Mouse (Mus musculus): ENCODE measurements around the gene Dck. TPM values are rescaled to one million over a fixed set of nuclear protein-coding genes. Genes with fewer than 3 reads are reported as not detected.
"Not testable (repeated sequence)": the region's sequence is repeated elsewhere in the genome, so short reads cannot be mapped to it uniquely, and the experiment has no call there.

The Dck gene
- 52.1 and 56.5 TPM in 2 replicates for polyA plus RNA-seq (2016; fragmentation: Nextera tagmentation; extraction: Ambion mirVana)

- under 1% methylated on average over 51 of the region's 51 CpGs for WGBS
- H3K4me1 ChIP-seq = peaks cover 14% of the 10 kb centered on the region; the same call in 1 of the 2 replicates
Measured at GRCm38 (mm10) chr5:88764987-88765481, at the start of gene Dck. Gene Dck (plus strand): TSS chr5:88764996.

GRCm38 (mm10) chr5:88716983-88717382, 47.8 kb upstream of the Dck start:
- Histone ChIP-seq H3K36me3 (no peaks in the 10 kb centered on the region), H3K4me3 (no peak overlapping the region), H3K27ac (no peak overlapping the region), H3K9me3 (no peaks in the 10 kb centered on the region), H3K4me1 (peaks cover 11% of the 10 kb centered on the region), H3K27me3 (ENCODE audit: insufficient read depth, poor library complexity, severe bottlenecking) (no peaks in the 10 kb centered on the region)
- no peak for DNase-seq (ENCODE audit: low spot score)
- WGBS = 85% methylated on average over 2 of the region's 2 CpGs

More at GRCm38 (mm10) chr5:88764987-88765481, at the start of gene Dck:
- peak within 1 kb of the TSS; percentile 94 for H3K27ac ChIP-seq
- peaks cover 12% of the 10 kb centered on the region for H3K36me3 ChIP-seq
- peak; percentile 100 for DNase-seq (ENCODE audit: low spot score)
- no peaks in the 10 kb centered on the region for H3K9me3 ChIP-seq
- H3K27me3 ChIP-seq (ENCODE audit: insufficient read depth, poor library complexity, severe bottlenecking) = no peaks in the 10 kb centered on the region
- peak within 1 kb of the TSS; percentile 77 for H3K4me3 ChIP-seq

- no peaks in the 10 kb centered on the region for H3K36me3 ChIP-seq
- no peaks in the 10 kb centered on the region for H3K9me3 ChIP-seq
- under 1% methylated on average over 54 of the region's 54 CpGs for WGBS
- H3K27me3 ChIP-seq (ENCODE audit: insufficient read depth, poor library complexity, severe bottlenecking) = no peaks in the 10 kb centered on the region
- DNase-seq (ENCODE audit: low spot score) = peak; percentile 98
- peak within 1 kb of the TSS; percentile 95 for H3K4me3 ChIP-seq
- peaks cover 33% of the 10 kb centered on the region for H3K4me1 ChIP-seq
- peak within 1 kb of the TSS; percentile 97 for H3K27ac ChIP-seq
Measured at GRCm38 (mm10) chr5:88720116-88721002, 44.4 kb upstream of the Dck start, which contains the start of gene Mob1b. Gene Mob1b (plus strand): TSS chr5:88720855.

- no peaks in the 10 kb centered on the region for H3K27me3 ChIP-seq (ENCODE audit: insufficient read depth, poor library complexity, severe bottlenecking)
- peak overlapping the region; percentile 95 for H3K4me3 ChIP-seq
- peaks cover 4% of the 10 kb centered on the region; the same call in 1 of the 2 replicates for H3K36me3 ChIP-seq
- H3K27ac ChIP-seq = peak overlapping the region; percentile 97
- under 1% methylated on average over 36 of the region's 38 CpGs for WGBS
- H3K4me1 ChIP-seq = peaks cover 33% of the 10 kb centered on the region
- no peak for DNase-seq (ENCODE audit: low spot score)
- no peaks in the 10 kb centered on the region for H3K9me3 ChIP-seq
Measured at GRCm38 (mm10) chr5:88721003-88721475, 43.8 kb upstream of the Dck start.

- no peaks in the 10 kb centered on the region for H3K9me3 ChIP-seq
- no peaks in the 10 kb centered on the region for H3K27me3 ChIP-seq (ENCODE audit: insufficient read depth, poor library complexity, severe bottlenecking)
- H3K27ac ChIP-seq = peak overlapping the region; percentile 97
- DNase-seq (ENCODE audit: low spot score) = peak; percentile 79
- under 1% methylated on average over 31 of the region's 31 CpGs for WGBS
- H3K4me3 ChIP-seq = peak overlapping the region; percentile 95
- H3K36me3 ChIP-seq = peaks cover 6% of the 10 kb centered on the region; the same call in 1 of the 2 replicates
- H3K4me1 ChIP-seq = peaks cover 33% of the 10 kb centered on the region
Measured at GRCm38 (mm10) chr5:88721565-88722212, 43.1 kb upstream of the Dck start.

GRCm38 (mm10) chr5:88722213-88722600, 42.6 kb upstream of the Dck start:
- H3K36me3 ChIP-seq = peaks cover 6% of the 10 kb centered on the region; the same call in 1 of the 2 replicates
- H3K27ac ChIP-seq = peak overlapping the region; percentile 97
- 6% methylated on average over 4 of the region's 4 CpGs for WGBS
- no peaks in the 10 kb centered on the region for H3K27me3 ChIP-seq (ENCODE audit: insufficient read depth, poor library complexity, severe bottlenecking)
- peaks cover 33% of the 10 kb centered on the region for H3K4me1 ChIP-seq
- no peak for DNase-seq (ENCODE audit: low spot score)
- H3K4me3 ChIP-seq = peak overlapping the region; percentile 95
- no peaks in the 10 kb centered on the region for H3K9me3 ChIP-seq

GRCm38 (mm10) chr5:88724030-88724429, 40.8 kb upstream of the Dck start:
- DNase-seq (ENCODE audit: low spot score) = peak; percentile 83
- no peaks in the 10 kb centered on the region for H3K9me3 ChIP-seq
- H3K27ac ChIP-seq = peak overlapping the region; percentile 38; the same call in 1 of the 2 replicates
- no peaks in the 10 kb centered on the region for H3K27me3 ChIP-seq (ENCODE audit: insufficient read depth, poor library complexity, severe bottlenecking)
- H3K4me1 ChIP-seq = peaks cover 33% of the 10 kb centered on the region
- H3K4me3 ChIP-seq = no peak overlapping the region; the same call in 1 of the 2 replicates
- 5% methylated on average over 3 of the region's 3 CpGs for WGBS
- H3K36me3 ChIP-seq = peaks cover 6% of the 10 kb centered on the region; the same call in 1 of the 2 replicates

GRCm38 (mm10) chr5:88727593-88728144, 37.1 kb upstream of the Dck start:
- 87% methylated on average over 3 of the region's 3 CpGs for WGBS
- Histone ChIP-seq H3K27ac (no peak overlapping the region), H3K36me3 (peaks cover 6% of the 10 kb centered on the region; the same call in 1 of the 2 replicates), H3K9me3 (no peaks in the 10 kb centered on the region), H3K27me3 (ENCODE audit: insufficient read depth, poor library complexity, severe bottlenecking) (no peaks in the 10 kb centered on the region), H3K4me3 (no peak overlapping the region), H3K4me1 (peaks cover 19% of the 10 kb centered on the region)
- DNase-seq (ENCODE audit: low spot score) = no peak

- no peak for DNase-seq (ENCODE audit: low spot score)
- Histone ChIP-seq H3K4me1 (peaks cover 12% of the 10 kb centered on the region; the same call in 1 of the 2 replicates), H3K27ac (no peak overlapping the region), H3K27me3 (ENCODE audit: insufficient read depth, poor library complexity, severe bottlenecking) (no peaks in the 10 kb centered on the region), H3K9me3 (no peaks in the 10 kb centered on the region), H3K36me3 (peaks cover under 1% of the 10 kb centered on the region; the same call in 1 of the 2 replicates), H3K4me3 (no peak overlapping the region)
- 87% methylated on average over 2 of the region's 2 CpGs for WGBS
Measured at GRCm38 (mm10) chr5:88734786-88735185, 30.0 kb upstream of the Dck start.

GRCm38 (mm10) chr5:88741065-88741464, 23.7 kb upstream of the Dck start:
- H3K4me1 ChIP-seq; DNase-seq (ENCODE audit: low spot score); H3K4me3 ChIP-seq; H3K27ac ChIP-seq; H3K9me3 ChIP-seq; H3K27me3 ChIP-seq (ENCODE audit: insufficient read depth, poor library complexity, severe bottlenecking): not testable (repeated sequence)
- H3K36me3 ChIP-seq = peaks cover 26% of the 10 kb centered on the region
- WGBS = 91% methylated on average over 1 of the region's 1 CpGs

GRCm38 (mm10) chr5:88747774-88748173, 17.0 kb upstream of the Dck start:
- Histone ChIP-seq H3K27me3 (ENCODE audit: insufficient read depth, poor library complexity, severe bottlenecking) (no peaks in the 10 kb centered on the region), H3K36me3 (peaks cover 46% of the 10 kb centered on the region), H3K4me3 (no peak overlapping the region), H3K27ac (no peak overlapping the region), H3K4me1 (peaks cover 2% of the 10 kb centered on the region; the same call in 1 of the 2 replicates), H3K9me3 (no peaks in the 10 kb centered on the region)
- DNase-seq (ENCODE audit: low spot score) = no peak
- WGBS = 89% methylated on average over 1 of the region's 1 CpGs

- H3K27ac ChIP-seq = no peak overlapping the region
- peaks cover 53% of the 10 kb centered on the region for H3K36me3 ChIP-seq
- no peaks in the 10 kb centered on the region for H3K4me1 ChIP-seq
- H3K27me3 ChIP-seq (ENCODE audit: insufficient read depth, poor library complexity, severe bottlenecking) = no peaks in the 10 kb centered on the region
- WGBS = 84% methylated on average over 4 of the region's 4 CpGs
- DNase-seq (ENCODE audit: low spot score) = no peak
- no peaks in the 10 kb centered on the region for H3K9me3 ChIP-seq
- no peak overlapping the region for H3K4me3 ChIP-seq
Measured at GRCm38 (mm10) chr5:88753199-88753598, 11.6 kb upstream of the Dck start.

Data from heart, embryonic 10.5 days (tissue).